Mouse (Mus musculus) kidney, postnatal 10 days (tissue): Measurements from ENCODE around the gene Gm44.
"Not testable (repeated sequence)": the region's sequence is repeated elsewhere in the genome, so short reads cannot be mapped to it uniquely, and the experiment has no call there.

Experiments used
- DNase-seq: peaks from one replicate; pipeline ENCODE4 v3.0.0; 2021; ENCODE audit warnings: mixed read lengths

The Gm44 gene

DNA sequence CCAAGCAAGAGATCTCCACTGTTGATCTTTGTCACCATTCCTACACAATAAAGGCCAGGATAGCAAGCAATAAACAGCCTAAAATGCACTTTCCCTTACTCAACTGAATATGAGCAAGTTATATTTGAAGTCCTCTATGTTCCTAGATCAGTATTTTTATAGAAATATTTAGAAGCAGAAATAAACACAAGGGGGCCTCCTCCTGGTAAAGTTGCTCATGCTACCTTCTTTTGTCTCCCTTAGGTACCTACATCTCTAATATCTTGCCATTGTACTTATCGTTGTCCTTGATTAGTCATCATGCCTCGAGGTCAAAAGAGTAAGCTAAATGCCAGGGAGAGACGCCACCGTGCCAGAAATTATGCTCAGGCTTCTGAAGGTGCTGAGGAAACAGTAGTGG, at the start of gene Gm44:
Gene Gm44, plus strand, starts transcription at position 301 of the 400 bp plus-strand sequence.
- no peak for DNase-seq

DNA sequence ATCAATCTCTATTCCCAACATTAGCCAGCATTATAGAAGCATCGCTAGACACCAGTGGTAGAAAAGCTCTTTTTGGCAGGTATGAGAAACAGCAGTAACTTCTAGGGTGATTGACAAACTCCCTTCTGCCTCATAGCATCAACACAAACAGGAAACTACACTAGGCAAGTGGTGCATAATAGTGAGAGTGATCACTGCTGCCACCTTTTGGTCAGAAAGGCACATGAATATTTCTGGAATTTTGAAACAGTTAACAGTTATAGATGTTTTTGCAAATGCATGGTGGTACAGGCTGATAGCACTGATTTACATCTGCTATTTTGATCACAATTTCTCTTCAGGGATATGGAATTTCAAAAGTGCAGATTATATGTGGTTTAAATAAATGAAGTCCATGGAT, 36.0 kb downstream of the Gm44 start:
- no peak for DNase-seq

DNA sequence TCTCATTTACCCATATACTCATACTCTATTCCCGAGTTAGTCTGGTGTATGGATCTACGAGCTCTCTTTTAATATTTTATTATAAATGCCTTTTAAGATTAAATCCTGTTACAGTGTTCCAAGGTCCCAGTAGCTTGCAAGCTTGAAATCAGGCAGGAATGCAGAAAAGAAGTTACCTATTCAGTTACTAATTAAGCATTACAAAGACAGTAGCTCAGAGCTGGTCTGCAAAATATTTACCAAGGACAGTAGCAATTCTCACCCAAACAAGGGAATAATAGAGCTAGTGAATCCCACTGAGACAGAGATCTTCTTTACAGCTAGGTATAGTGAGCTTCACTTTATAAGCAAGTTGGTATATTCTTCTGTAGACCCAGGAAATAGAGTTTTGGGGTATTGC, 46.3 kb downstream of the Gm44 start:
- DNase-seq, result not testable (repeated sequence)
